Mouse (Mus musculus) embryonic stem cell, embryonic (primary cell): ENCODE results near the gene Pdp2.
"Not testable (repeated sequence)": the region's sequence is repeated elsewhere in the genome, so short reads cannot be mapped to it uniquely, and the experiment has no call there.

Experiments
- CTCF ChIA-PET, 4 experiments: fragments of 300-600 bp in 2 of 4; fragments of 350-600 bp in 2 of 4; sonication (Branson Sonifier 250); formaldehyde crosslinking; loops; one replicate each; lab custom pipeline; 2022; ENCODE audit warnings: inconsistent platforms in 2 of 4; lab: Charles Lee
- POLR2A ChIA-PET, 4 experiments: fragments of 300-600 bp in 2 of 4; fragments of 350-600 bp in 2 of 4; sonication (Branson Sonifier 250); formaldehyde crosslinking; loops; one replicate each; lab custom pipeline; 2022; ENCODE audit warnings: antibody characterized with exemption in 4 of 4, inconsistent platforms in 1 of 4; lab: Charles Lee

Pdp2 gene

DNA sequence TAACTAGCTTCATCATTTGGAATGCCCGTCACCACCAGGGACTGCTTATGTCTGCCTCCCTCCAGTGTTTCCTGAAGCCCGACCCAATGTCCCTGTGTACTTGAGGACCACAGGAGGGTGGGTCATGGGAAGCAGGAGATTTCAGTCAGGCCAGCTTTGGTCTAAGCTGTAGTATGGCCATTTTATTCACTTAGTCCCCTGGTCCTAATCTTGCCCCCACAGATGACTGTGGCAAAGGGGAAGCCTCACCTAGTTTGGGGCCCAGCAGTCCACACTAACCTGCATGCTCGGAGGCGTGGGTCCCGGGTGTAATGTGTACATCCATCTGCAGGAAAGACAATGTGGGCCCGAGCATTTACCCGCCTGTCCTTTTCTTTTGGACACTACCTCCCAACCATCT, 49.0 kb downstream of the Pdp2 start:
- ChIA-PET CTCF (interaction anchor here in 2 of 4 experiments (0.5 to 0.6 kb wide), 2 partner anchors 618 to 1021 kb away, joined by 3 read pairs; no protein-coding TSS in a partner anchor), POLR2A (interaction anchor here in 1 of 4 experiments (0.9 kb wide), 1 partner anchor 37 kb away, joined by 3 read pairs; no protein-coding TSS in a partner anchor)

DNA sequence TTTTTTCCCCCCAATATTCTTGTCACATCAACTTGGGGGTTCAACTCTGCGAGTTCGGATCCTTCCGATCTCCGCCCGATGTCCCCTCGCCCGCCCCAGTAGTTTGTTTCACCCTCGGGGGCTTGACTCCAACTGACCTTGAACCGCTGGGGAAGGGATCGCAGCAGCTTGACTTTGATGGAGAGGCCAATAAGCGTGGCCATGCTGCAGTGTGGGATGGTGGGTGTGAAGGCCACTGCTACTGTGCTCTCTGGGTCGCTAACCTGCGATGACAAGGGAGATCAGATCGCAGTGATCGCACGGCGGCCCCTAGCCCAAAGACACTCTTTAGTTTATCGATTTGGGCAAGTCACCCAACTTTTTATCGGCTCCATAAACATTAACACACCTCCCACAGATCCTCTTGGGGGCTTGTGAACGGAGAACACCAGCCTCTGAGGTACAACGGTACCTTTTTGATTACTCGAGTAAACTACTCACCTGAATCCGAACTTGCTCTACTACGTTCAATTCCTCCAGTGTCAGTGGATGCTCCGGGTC, 49.6 kb downstream of the Pdp2 start:
- ChIA-PET POLR2A (interaction anchor here in 1 of 4 experiments (0.9 kb wide), 1 partner anchor 38 kb away, joined by 3 read pairs; no protein-coding TSS in a partner anchor), CTCF (no interaction called here)

DNA sequence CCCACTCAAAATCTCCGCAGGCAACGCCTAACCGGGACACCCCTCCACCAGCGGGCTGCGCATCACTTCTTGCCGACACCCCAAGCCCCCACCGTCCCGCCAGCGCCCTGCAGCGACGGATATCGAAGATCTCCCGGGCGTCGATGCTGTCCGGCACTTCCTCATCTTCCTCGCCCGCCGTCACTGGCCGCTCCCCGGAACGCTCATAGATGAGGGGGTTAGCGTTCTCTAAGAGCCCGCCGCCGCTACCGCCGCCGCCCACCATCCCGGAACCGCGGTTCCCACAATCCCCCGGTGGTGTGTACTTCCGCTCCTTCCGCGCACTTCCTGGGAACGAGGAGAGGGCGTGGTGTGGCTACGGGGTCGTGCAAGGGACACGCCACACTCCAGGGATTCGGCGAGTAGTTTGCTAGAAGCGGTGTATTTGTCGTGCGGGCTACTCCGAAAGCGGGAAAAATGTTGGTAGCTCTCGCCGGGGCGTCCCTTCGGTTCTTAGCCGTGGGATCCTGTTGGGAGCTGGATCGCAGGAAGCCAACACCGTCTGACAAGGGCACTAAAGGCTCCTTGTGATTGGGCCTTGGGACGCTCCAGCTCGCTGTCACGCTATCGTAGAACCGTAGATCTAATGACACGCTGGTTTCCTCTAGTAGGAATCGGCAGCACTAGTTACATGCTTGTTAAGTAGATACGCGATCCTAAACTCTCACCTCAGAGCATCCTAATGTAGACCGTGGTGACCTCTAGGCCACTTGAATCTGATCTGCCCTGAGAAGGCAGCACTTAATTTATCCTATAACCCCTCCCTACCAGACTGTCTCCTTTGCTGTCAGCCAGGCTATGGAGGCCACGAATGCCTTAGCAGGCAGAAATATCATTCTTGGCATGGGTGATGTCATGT, 50.4 kb downstream of the Pdp2 start, which contains the start of gene Ciao2b:
Gene Ciao2b, minus strand, starts transcription at position 540 of the 898 bp plus-strand sequence.
- ChIA-PET CTCF (interaction anchor here in 3 of 4 experiments (0.6 to 1.2 kb wide), 4 partner anchors 39 to 742 kb away, joined by 3 to 7 read pairs (median 4); partner anchors contain the start of gene Dync1li2 (in 1 of the 3)), POLR2A (interaction anchor here in 1 of 4 experiments (0.6 to 0.9 kb wide), 2 partner anchors 10 to 706 kb away, joined by 3 read pairs; partner anchors contain the start of genes Fhod1 and Rrad)

DNA sequence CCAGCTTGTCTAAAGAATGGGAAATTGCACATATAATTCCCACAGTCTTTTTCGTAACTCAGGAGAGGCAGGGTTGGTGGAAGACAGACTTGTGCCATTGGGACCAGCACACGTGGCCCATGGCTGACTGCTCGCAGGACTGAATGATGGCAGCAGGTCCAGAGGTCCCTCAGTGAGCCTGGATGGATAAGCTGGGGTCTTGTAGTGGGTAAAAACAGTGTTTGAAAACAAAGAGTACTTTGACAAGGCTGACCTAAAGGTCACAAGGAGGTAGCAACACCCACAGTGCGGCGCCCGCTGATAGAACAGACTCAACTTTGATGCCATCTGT, 51.0 kb downstream of the Pdp2 start:
- POLR2A ChIA-PET = interaction anchor here in 2 of 4 experiments (0.9 kb wide), 2 partner anchors 11 to 39 kb away, joined by 3 read pairs; partner anchors contain the start of gene Rrad (in 1 of the 2)
- CTCF ChIA-PET = interaction anchor here in 3 of 4 experiments (0.6 to 1.2 kb wide), 3 partner anchors 40 to 742 kb away, joined by 3 to 7 read pairs (median 3); no protein-coding TSS in a partner anchor

DNA sequence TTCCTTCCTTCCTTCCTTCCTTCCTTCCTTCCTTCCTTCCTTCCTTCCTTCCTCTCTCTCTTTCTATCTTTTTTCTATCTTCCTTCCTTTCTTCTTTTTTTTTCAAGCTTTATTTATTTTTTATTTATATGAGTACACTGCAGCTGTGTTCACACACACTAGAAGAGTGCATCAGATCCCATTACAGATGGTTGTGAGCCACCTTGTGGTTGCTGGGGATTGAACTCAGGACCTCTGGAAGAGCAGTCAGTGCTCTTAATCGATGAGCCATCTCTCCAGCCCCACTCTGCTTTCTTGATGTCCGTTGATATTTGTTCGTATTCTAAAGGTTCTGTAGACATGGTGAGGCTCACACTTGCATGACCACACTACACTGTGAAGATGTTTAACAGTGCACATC, 52.9 kb downstream of the Pdp2 start:
- POLR2A ChIA-PET = not testable (repeated sequence)
- CTCF ChIA-PET = interaction anchor here (0.6 to 1.4 kb wide), 4 partner anchors 41 to 423 kb away, joined by 3 to 5 read pairs (median 4); no protein-coding TSS in a partner anchor
